Mouse (Mus musculus): ENCODE measurements around the gene Ankrd36.

DNA sequence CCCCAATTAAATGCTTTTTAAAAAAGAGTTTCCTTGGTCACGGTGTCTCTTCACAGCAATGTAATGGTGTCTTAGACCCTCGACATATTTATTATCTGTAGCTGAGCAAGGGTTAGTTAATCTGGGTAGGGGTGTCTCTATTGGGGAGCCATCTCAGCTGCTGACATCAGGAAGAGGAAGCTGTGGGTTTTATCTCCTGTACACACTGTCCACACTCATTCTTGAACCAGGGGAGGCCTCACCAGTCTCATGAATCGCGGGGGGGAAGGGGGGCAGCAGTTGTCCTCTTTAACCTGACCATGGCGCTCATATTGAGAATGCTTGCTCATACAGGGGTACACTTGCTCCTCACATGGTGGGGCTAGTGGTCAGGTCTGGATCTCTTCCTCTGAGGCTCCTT is 1.4 kb upstream of the Ankrd36 start:
- TF ChIP-seq POLR2A (IDR thresholded peaks at IDR 0.05; ENCODE audit: extremely low read depth, insufficient read depth, low read length), result no peak
- TF ChIP-seq CTCF (IDR thresholded peaks at IDR 0.05; ENCODE audit: extremely low read depth, insufficient read depth, low read length), result no peak

Measured in cortical plate, adult 2 months (tissue).